Mouse (Mus musculus): ENCODE measurements at regions not wholly inside any gene's neighbourhood (a gene's known extent, or its start where the extent isn't known, plus 50 kb on each side); places are given as distances from the start of the nearest gene placed in this dataset.

- no peak for TF ChIP-seq CTCF (IDR thresholded peaks at IDR 0.05)
- Histone ChIP-seq H3K4me1 (ENCODE audit: insufficient read depth, low read length) (no peaks in the 10 kb centered on the region; the same call in 1 of the 2 replicates), H3K4me3 (ENCODE audit: low read depth, low read length) (no peak overlapping the region), H3K9me3 (ENCODE audit: low read length) (no peaks in the 10 kb centered on the region), H3K4me2 (ENCODE audit: low read depth, low read length, poor library complexity, severe bottlenecking) (peak overlapping the region; percentile 26), H3K27ac (ENCODE audit: low read depth, low read length) (no peak overlapping the region), H3K36me3 (ENCODE audit: insufficient read depth, low read length) (no peaks in the 10 kb centered on the region), H3K27me3 (ENCODE audit: insufficient read depth, low read length) (no peaks in the 10 kb centered on the region), H3K9ac (replicated peaks; ENCODE audit: low read length, poor library complexity, severe bottlenecking) (no peak overlapping the region)
- no peak; the same call in 1 of the 2 replicates for ATAC-seq (ENCODE audit: low FRiP score)
- 10% methylated on average over 4 of the region's 4 CpGs for WGBS
- DNase-seq (ENCODE audit: low spot score), result peak; percentile 77
Measured at GRCm38 (mm10) chr6:140962563-140962962, 233.5 kb downstream of the Gm11077 start.

GRCm38 (mm10) chr6:140973732-140974131 is 244.6 kb downstream of the Gm11077 start:
- no peak overlapping the region for H3K4me2 ChIP-seq (ENCODE audit: low read depth, low read length, poor library complexity, severe bottlenecking)
- WGBS, result 50% methylated on average over 6 of the region's 6 CpGs
- H3K27me3 ChIP-seq (ENCODE audit: insufficient read depth, low read length), result no peaks in the 10 kb centered on the region
- H3K27ac ChIP-seq (ENCODE audit: low read depth, low read length), result no peak overlapping the region
- no peak for DNase-seq (ENCODE audit: low spot score)
- no peak for ATAC-seq (ENCODE audit: low FRiP score)
- TF ChIP-seq CTCF (IDR thresholded peaks at IDR 0.05), result no peak
- H3K4me1 ChIP-seq (ENCODE audit: insufficient read depth, low read length), result no peaks in the 10 kb centered on the region
- no peak overlapping the region for H3K9ac ChIP-seq (replicated peaks; ENCODE audit: low read length, poor library complexity, severe bottlenecking)
- no peaks in the 10 kb centered on the region for H3K36me3 ChIP-seq (ENCODE audit: insufficient read depth, low read length)
- no peaks in the 10 kb centered on the region for H3K9me3 ChIP-seq (ENCODE audit: low read length)
- no peak overlapping the region for H3K4me3 ChIP-seq (ENCODE audit: low read depth, low read length)

- no peak for ATAC-seq (ENCODE audit: low FRiP score)
- H3K4me1 ChIP-seq (ENCODE audit: insufficient read depth, low read length), result no peaks in the 10 kb centered on the region
- no peaks in the 10 kb centered on the region for H3K27me3 ChIP-seq (ENCODE audit: insufficient read depth, low read length)
- no peak for TF ChIP-seq CTCF (IDR thresholded peaks at IDR 0.05)
- no peak overlapping the region for H3K4me3 ChIP-seq (ENCODE audit: low read depth, low read length)
- no peak overlapping the region for H3K4me2 ChIP-seq (ENCODE audit: low read depth, low read length, poor library complexity, severe bottlenecking)
- H3K9ac ChIP-seq (replicated peaks; ENCODE audit: low read length, poor library complexity, severe bottlenecking), result no peak overlapping the region
- no peak overlapping the region for H3K27ac ChIP-seq (ENCODE audit: low read depth, low read length)
- no peaks in the 10 kb centered on the region for H3K9me3 ChIP-seq (ENCODE audit: low read length)
- DNase-seq (ENCODE audit: low spot score), result no peak
- 78% methylated on average over 5 of the region's 5 CpGs for whole genome bisulfite sequencing
- H3K36me3 ChIP-seq (ENCODE audit: insufficient read depth, low read length), result no peaks in the 10 kb centered on the region
Measured at GRCm38 (mm10) chr6:140976989-140977388, 247.9 kb downstream of the Gm11077 start.

GRCm38 (mm10) chr6:140983610-140984009 is 254.5 kb downstream of the Gm11077 start:
- TF ChIP-seq CTCF (IDR thresholded peaks at IDR 0.05), result 0 out of 2 replicates have a peak, but pooled peaks have one; percentile 13
- H3K4me1 ChIP-seq (ENCODE audit: insufficient read depth, low read length), result no peaks in the 10 kb centered on the region
- H3K9ac ChIP-seq (replicated peaks; ENCODE audit: low read length, poor library complexity, severe bottlenecking), result no peak overlapping the region
- no peaks in the 10 kb centered on the region for H3K27me3 ChIP-seq (ENCODE audit: insufficient read depth, low read length)
- no peak overlapping the region for H3K27ac ChIP-seq (ENCODE audit: low read depth, low read length)
- no peak overlapping the region for H3K4me3 ChIP-seq (ENCODE audit: low read depth, low read length)
- no peak overlapping the region for H3K4me2 ChIP-seq (ENCODE audit: low read depth, low read length, poor library complexity, severe bottlenecking)
- no peaks in the 10 kb centered on the region for H3K9me3 ChIP-seq (ENCODE audit: low read length)
- no peak for ATAC-seq (ENCODE audit: low FRiP score)
- H3K36me3 ChIP-seq (ENCODE audit: insufficient read depth, low read length), result no peaks in the 10 kb centered on the region
- 96% methylated on average over 8 of the region's 8 CpGs for WGBS
- no peak for DNase-seq (ENCODE audit: low spot score)

- Histone ChIP-seq H3K9ac (replicated peaks; ENCODE audit: low read length, poor library complexity, severe bottlenecking) (no peak overlapping the region), H3K4me3 (ENCODE audit: low read depth, low read length) (no peak overlapping the region), H3K27ac (ENCODE audit: low read depth, low read length) (no peak overlapping the region), H3K4me2 (ENCODE audit: low read depth, low read length, poor library complexity, severe bottlenecking) (no peak overlapping the region), H3K27me3 (ENCODE audit: insufficient read depth, low read length) (no peaks in the 10 kb centered on the region), H3K4me1 (ENCODE audit: insufficient read depth, low read length) (no peaks in the 10 kb centered on the region), H3K9me3 (ENCODE audit: low read length) (no peaks in the 10 kb centered on the region), H3K36me3 (ENCODE audit: insufficient read depth, low read length) (no peaks in the 10 kb centered on the region)
- TF ChIP-seq CTCF (IDR thresholded peaks at IDR 0.05), result no peak
- ATAC-seq (ENCODE audit: low FRiP score) (no peak), DNase-seq (ENCODE audit: low spot score) (no peak)
- 98% methylated on average over 7 of the region's 7 CpGs for WGBS
Measured at GRCm38 (mm10) chr6:140984249-140984648, 255.2 kb downstream of the Gm11077 start.

GRCm38 (mm10) chr6:140993643-140994580 is 255.2 kb upstream of the Pde3a start:
- H3K4me2 ChIP-seq (ENCODE audit: low read depth, low read length, poor library complexity, severe bottlenecking), result no peak overlapping the region
- no peaks in the 10 kb centered on the region for H3K27me3 ChIP-seq (ENCODE audit: insufficient read depth, low read length)
- H3K27ac ChIP-seq (ENCODE audit: low read depth, low read length), result no peak overlapping the region
- H3K4me3 ChIP-seq (ENCODE audit: low read depth, low read length), result no peak overlapping the region
- WGBS, result 41% methylated on average over 13 of the region's 13 CpGs
- H3K4me1 ChIP-seq (ENCODE audit: insufficient read depth, low read length), result no peaks in the 10 kb centered on the region; the same call in 1 of the 2 replicates
- ATAC-seq (ENCODE audit: low FRiP score) (peak; percentile 76), DNase-seq (ENCODE audit: low spot score) (peak; percentile 70)
- no peak for TF ChIP-seq CTCF (IDR thresholded peaks at IDR 0.05)
- no peak overlapping the region for H3K9ac ChIP-seq (replicated peaks; ENCODE audit: low read length, poor library complexity, severe bottlenecking)
- no peaks in the 10 kb centered on the region for H3K36me3 ChIP-seq (ENCODE audit: insufficient read depth, low read length)
- H3K9me3 ChIP-seq (ENCODE audit: low read length), result no peaks in the 10 kb centered on the region

Measured in midbrain, postnatal 0 days (tissue).